Mouse (Mus musculus) retina, embryonic 14.5 days (tissue): ENCODE measurements around the gene Lpo.

Experiments
- DNase-seq: peaks from one replicate; pipeline ENCODE4 v3.0.0-alpha.2; 2015; ENCODE audit warnings: low spot score

Lpo gene

DNA sequence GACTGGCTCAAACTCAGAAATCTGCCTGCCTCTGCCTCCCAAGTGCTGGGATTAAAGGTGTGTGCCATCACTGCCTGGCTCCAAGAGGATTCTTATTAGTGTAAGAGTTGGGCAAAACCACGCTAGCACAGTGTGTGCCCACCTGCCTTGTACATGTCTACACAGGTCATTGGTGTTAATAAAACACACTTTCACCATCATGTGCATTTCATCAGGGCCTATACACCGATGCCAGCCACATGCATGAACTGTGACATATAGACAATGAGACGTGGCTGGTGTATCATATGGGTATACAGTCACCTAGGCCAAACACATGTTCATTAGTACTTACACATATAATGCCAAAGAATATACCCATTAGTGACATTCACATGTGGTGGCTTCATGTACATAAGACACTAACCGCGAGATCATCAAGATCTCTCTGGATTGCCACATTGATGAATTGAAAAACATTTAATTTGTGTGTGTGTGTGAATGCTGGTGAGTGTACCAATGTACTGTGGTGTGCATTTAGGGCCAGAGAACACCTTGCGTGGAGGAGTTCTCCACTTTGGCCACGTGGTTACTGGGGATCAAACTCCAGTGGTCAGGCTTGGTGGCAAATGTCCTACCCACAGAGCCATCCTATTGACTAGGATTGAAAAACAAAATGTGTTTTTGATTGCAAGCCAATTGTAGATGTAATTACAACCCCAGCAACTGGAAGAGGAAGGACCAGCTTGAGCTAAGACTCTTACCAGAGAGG lies 69.8 kb downstream of the Lpo start:
- no peak for DNase-seq

- DNase-seq = no peak
These were observed 70.8 kb downstream of the Lpo start for GRCm38 (mm10) chr11:87757001-87757954.
